Mouse (Mus musculus) spleen, adult 2 months (tissue): ENCODE data around the gene Grid1. TPM values are rescaled to one million over a fixed set of nuclear protein-coding genes. Genes with fewer than 3 reads are reported as not detected.

Experiments used
- DNase-seq, 2 experiments: peaks; one replicate each; pipeline versions ENCODE4 v3.0.0 to v3.0.0-alpha.2; 2012 to 2021; ENCODE audit warnings: low spot score in 2 of 2, low read depth in 1 of 2
- H3K27ac ChIP-seq: fragments of 200-500 bp; 2 replicates; pipeline ENCODE4 v1.5.1; 2012; ENCODE audit warnings: low read length, inconsistent platforms; ENCODE audit not compliant: insufficient read depth
- H3K27me3 ChIP-seq: fragments of 200-500 bp; 2 replicates; pipeline ENCODE4 v1.6.1; 2012; ENCODE audit warnings: mild to moderate bottlenecking, moderate library complexity, low read length, inconsistent platforms; ENCODE audit not compliant: control insufficient read depth, insufficient read depth
- H3K36me3 ChIP-seq: fragments of 200-500 bp; 2 replicates; pipeline ENCODE4 v1.6.1; 2012; ENCODE audit warnings: mild to moderate bottlenecking, low read length, inconsistent platforms; ENCODE audit not compliant: control insufficient read depth, insufficient read depth
- H3K4me1 ChIP-seq: fragments of 200-500 bp; 2 replicates; pipeline ENCODE4 v1.6.1; 2011; ENCODE audit warnings: inconsistent platforms; ENCODE audit not compliant: control insufficient read depth, insufficient read depth, insufficient read length
- H3K4me3 ChIP-seq: fragments of 200-500 bp; 2 replicates; pipeline ENCODE4 v1.5.1; 2011; ENCODE audit warnings: mild to moderate bottlenecking, inconsistent platforms; ENCODE audit not compliant: insufficient read depth, insufficient read length; ENCODE audit errors: extremely low read depth
- CTCF ChIP-seq: fragments of 200-500 bp; IDR thresholded peaks from 2 replicates; pipeline ENCODE4 v1.5.1; 2011; ENCODE audit warnings: mild to moderate bottlenecking, inconsistent platforms; ENCODE audit not compliant: insufficient read depth, insufficient read length, insufficient replicate concordance; ENCODE audit errors: extremely low read depth
- POLR2A ChIP-seq: fragments of 200-500 bp; IDR thresholded peaks from 2 replicates; pipeline ENCODE4 v1.6.1; 2011; ENCODE audit warnings: low read depth, low read length, inconsistent platforms
- WGBS: fragments of 180-500 bp; shearing (Covaris S2); methylation state at CpG from one replicate; pipeline ENCODE4 v1.1.7; 2018; 5-methylcytosine and 5-hydroxymethylcytosine counted together
- polyA plus RNA-seq: library from polyadenylated mRNA; depleted of rRNA; stranded (reverse); fragments of >200 nt; gene quantifications from 2 replicates; pipeline ENCODE4 v1.2.3, GENCODE M21; 2012

The Grid1 gene
- polyA plus RNA-seq, 1 experiment = 0.02 TPM

GRCm38 (mm10) chr14:35198899-35199298 lies 379.0 kb downstream of the Grid1 start:
- no peaks in the 10 kb centered on the region for H3K36me3 ChIP-seq
- 83% methylated on average over 6 of the region's 6 CpGs for WGBS
- no peak for DNase-seq
- H3K27ac ChIP-seq = no peak overlapping the region
- TF ChIP-seq CTCF = no peak
- TF ChIP-seq POLR2A = no peak
- H3K27me3 ChIP-seq = no peaks in the 10 kb centered on the region
- H3K4me3 ChIP-seq = no peak overlapping the region
- no peaks in the 10 kb centered on the region for H3K4me1 ChIP-seq

DNA sequence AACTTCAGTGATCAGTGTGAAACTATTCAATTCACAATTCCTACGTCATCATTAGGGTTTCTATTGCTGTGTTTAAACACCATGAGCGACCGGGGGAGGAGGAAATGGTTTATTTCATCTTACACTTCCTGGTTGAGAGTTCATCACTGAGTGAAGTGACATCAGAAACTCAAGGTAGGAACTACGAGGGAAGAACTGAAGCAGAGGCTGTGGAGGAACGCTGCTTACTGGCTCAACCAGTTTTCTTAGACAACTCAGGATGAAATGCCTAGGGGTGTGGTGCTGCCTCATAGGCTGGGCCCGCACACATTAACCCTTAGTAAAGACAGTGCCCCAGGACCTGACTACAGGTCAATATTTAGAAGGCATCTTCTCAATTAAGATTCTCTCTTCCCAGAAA lies 389.5 kb downstream of the Grid1 start:
- Histone ChIP-seq H3K4me1 (no peaks in the 10 kb centered on the region), H3K4me3 (no peak overlapping the region), H3K27me3 (no peaks in the 10 kb centered on the region), H3K36me3 (no peaks in the 10 kb centered on the region), H3K27ac (no peak overlapping the region)
- WGBS = 77% methylated on average over 6 of the region's 6 CpGs
- DNase-seq = no peak
- no peak for TF ChIP-seq POLR2A
- no peak for TF ChIP-seq CTCF

GRCm38 (mm10) chr14:35219021-35219420 lies 399.1 kb downstream of the Grid1 start:
- Histone ChIP-seq H3K4me1 (no peaks in the 10 kb centered on the region), H3K27ac (no peak overlapping the region), H3K4me3 (no peak overlapping the region), H3K27me3 (no peaks in the 10 kb centered on the region), H3K36me3 (no peaks in the 10 kb centered on the region)
- DNase-seq = no peak
- WGBS = 88% methylated on average over 4 of the region's 4 CpGs
- TF ChIP-seq CTCF = no peak
- no peak for TF ChIP-seq POLR2A

- H3K4me1 ChIP-seq = no peaks in the 10 kb centered on the region
- no peaks in the 10 kb centered on the region for H3K36me3 ChIP-seq
- H3K27me3 ChIP-seq = no peaks in the 10 kb centered on the region
- TF ChIP-seq CTCF = no peak
- TF ChIP-seq POLR2A = no peak
- 71% methylated on average over 2 of the region's 2 CpGs for WGBS
- H3K27ac ChIP-seq = no peak overlapping the region
- no peak for DNase-seq
- H3K4me3 ChIP-seq = no peak overlapping the region
Observed at GRCm38 (mm10) chr14:35222196-35222595, 402.3 kb downstream of the Grid1 start.

GRCm38 (mm10) chr14:35227581-35227980 lies 407.7 kb downstream of the Grid1 start:
- WGBS = 81% methylated on average over 5 of the region's 5 CpGs
- no peak overlapping the region for H3K27ac ChIP-seq
- no peaks in the 10 kb centered on the region for H3K4me1 ChIP-seq
- TF ChIP-seq CTCF (no peak), POLR2A (no peak)
- H3K27me3 ChIP-seq = no peaks in the 10 kb centered on the region
- no peaks in the 10 kb centered on the region for H3K36me3 ChIP-seq
- H3K4me3 ChIP-seq = no peak overlapping the region
- no peak for DNase-seq

DNA sequence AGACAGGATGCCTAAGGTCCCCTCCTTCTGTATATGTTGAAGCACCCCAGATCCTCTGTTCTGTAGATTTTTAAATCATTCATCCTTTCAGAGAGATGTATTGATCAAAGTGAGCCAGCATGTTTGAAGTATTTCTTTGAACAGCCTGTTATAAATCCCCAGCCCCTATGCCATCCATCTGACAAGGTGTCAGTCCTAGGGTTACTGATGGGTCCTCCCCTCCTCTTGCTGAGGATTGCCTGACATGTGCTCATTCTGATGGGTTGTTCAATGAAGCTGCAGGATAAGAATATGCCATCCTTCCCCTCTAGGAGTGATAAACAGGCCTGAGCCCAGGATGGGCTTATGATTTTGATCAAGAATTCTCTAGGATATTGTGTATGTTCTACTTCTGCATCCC lies 411.5 kb downstream of the Grid1 start:
- TF ChIP-seq POLR2A (no peak), CTCF (no peak)

GRCm38 (mm10) chr14:35242882-35243281 lies 423.0 kb downstream of the Grid1 start:
- TF ChIP-seq POLR2A (no peak), CTCF (no peak)
- Histone ChIP-seq H3K4me1 (no peaks in the 10 kb centered on the region), H3K27ac (no peak overlapping the region), H3K4me3 (no peak overlapping the region), H3K36me3 (no peaks in the 10 kb centered on the region), H3K27me3 (no peaks in the 10 kb centered on the region)
- WGBS = 91% methylated on average over 6 of the region's 6 CpGs
- no peak for DNase-seq

More for the DNA sequence above, 411.5 kb downstream of the Grid1 start:
- Histone ChIP-seq H3K36me3 (no peaks in the 10 kb centered on the region), H3K4me3 (no peak overlapping the region), H3K4me1 (no peaks in the 10 kb centered on the region), H3K27me3 (no peaks in the 10 kb centered on the region), H3K27ac (no peak overlapping the region)
- DNase-seq = no peak
